ENCODE assay signal across 13 mouse cellular contexts in genomic region chr4:82310924-82311734, GRCm38 (mm10).
A peak's percentile ranks its signal among the peaks of the same experiment; 100 is the strongest.
DNase-seq lines count a peak whose midpoint lies in the region; ATAC-seq and TF ChIP-seq lines count a peak whose summit lies in the region.
"Had no signal": no experiment of that assay in that cellular context is flagged by ENCODE, and none has a peak within 500 bp of the region (broad histone marks: within the 10 kb centered on the region; RNA-seq: fewer than 3 reads in every experiment).

No protein-coding gene starts in this region.

- no peak overlapping the region for H3K9ac ChIP-seq in heart, embryonic 12.5 days
- H3K9ac ChIP-seq in embryonic facial prominence, embryonic 15.5 days, result no peak overlapping the region
- H3K9ac ChIP-seq: forebrain, embryonic 13.5 days; liver, embryonic 15.5 days had no signal

- H3K4me2 ChIP-seq in heart, embryonic 12.5 days, result peak overlapping the region; percentile 34
- H3K4me2 ChIP-seq in embryonic facial prominence, embryonic 15.5 days (replicated peaks), result no peak overlapping the region
- H3K4me2 ChIP-seq: forebrain, embryonic 13.5 days; liver, embryonic 15.5 days had no signal

- H3K36me3 ChIP-seq in heart, embryonic 12.5 days, result peaks cover 37% of the 10 kb centered on the region
- peaks cover 29% of the 10 kb centered on the region for H3K36me3 ChIP-seq in embryonic facial prominence, embryonic 15.5 days
- H3K36me3 ChIP-seq: liver, embryonic 15.5 days had no signal

- no peaks in the 10 kb centered on the region for H3K9me3 ChIP-seq in heart, embryonic 12.5 days (replicated peaks)
- no peaks in the 10 kb centered on the region for H3K9me3 ChIP-seq in embryonic facial prominence, embryonic 15.5 days (replicated peaks)
- H3K9me3 ChIP-seq: forebrain, embryonic 13.5 days; liver, embryonic 15.5 days had no signal

- H3K27ac ChIP-seq in heart, embryonic 12.5 days (ENCODE audit: poor library complexity, severe bottlenecking), result peak overlapping the region; percentile 78
- peak overlapping the region; percentile 15; the same call in 1 of the 2 replicates for H3K27ac ChIP-seq in layer of hippocampus, adult 2 months
- H3K27ac ChIP-seq in embryonic facial prominence, embryonic 15.5 days (replicated peaks), result peak overlapping the region; percentile 52; the same call in 1 of the 2 replicates
- H3K27ac ChIP-seq: forebrain, embryonic 13.5 days; liver, embryonic 15.5 days had no signal

- 47% methylated on average over 11 of the region's 11 CpGs for WGBS in heart, embryonic 12.5 days
- 48% methylated on average over 11 of the region's 11 CpGs for WGBS in embryonic facial prominence, embryonic 15.5 days

- DNase-seq in heart, postnatal 25 days (ENCODE audit: low spot score), result no peak
- DNase-seq in layer of hippocampus, adult 2 months (ENCODE audit: low spot score in 2 of 2), result no peak
- no peak for DNase-seq in layer of hippocampus, adult 8-10 months (ENCODE audit: low spot score in 2 of 2)
- DNase-seq in adrenal gland, adult 8-10 months, result no peak
- no peak for DNase-seq in urinary bladder, postnatal 25 days (ENCODE audit: low spot score)
- DNase-seq: adrenal gland, adult 2 months; cerebellum, adult 9-10 months; right cerebral cortex, adult 18-20 months had no signal

- H3K27me3 ChIP-seq in heart, embryonic 12.5 days (replicated peaks), result no peaks in the 10 kb centered on the region
- no peaks in the 10 kb centered on the region for H3K27me3 ChIP-seq in embryonic facial prominence, embryonic 15.5 days
- H3K27me3 ChIP-seq: forebrain, embryonic 13.5 days; liver, embryonic 15.5 days had no signal

- TF ChIP-seq CTCF in layer of hippocampus, adult 2 months (conservative IDR thresholded peaks at IDR 0.05), result no peak

- peaks cover 38% of the 10 kb centered on the region for H3K4me1 ChIP-seq in heart, embryonic 12.5 days (replicated peaks)
- peaks cover 24% of the 10 kb centered on the region for H3K4me1 ChIP-seq in embryonic facial prominence, embryonic 15.5 days
- H3K4me1 ChIP-seq: liver, embryonic 15.5 days had no signal

- no peak for ATAC-seq in heart, embryonic 12.5 days (ENCODE audit: insufficient number of reproducible peaks, low FRiP score)
- ATAC-seq in embryonic facial prominence, embryonic 15.5 days (ENCODE audit: insufficient number of reproducible peaks, low FRiP score, low TSS enrichment, low read depth), result no peak
- ATAC-seq in megakaryocyte-erythroid progenitor cell, adult 5-6 weeks (replicated peaks; ENCODE audit: low FRiP score, low TSS enrichment, poor library complexity, severe bottlenecking), result peak; percentile 62; the same call in 1 of the 2 replicates

- H3K4me3 ChIP-seq in heart, embryonic 12.5 days, result no peak overlapping the region
- H3K4me3 ChIP-seq in layer of hippocampus, adult 2 months, result no peak overlapping the region
- no peak overlapping the region for H3K4me3 ChIP-seq in embryonic facial prominence, embryonic 15.5 days (replicated peaks)
- H3K4me3 ChIP-seq: forebrain, embryonic 13.5 days; liver, embryonic 15.5 days had no signal

- intact Hi-C loops in heart, postnatal 25 days (cut with DNase I), result loop anchor here (5.0 to 10.0 kb wide), 2 partner anchors 191 to 736 kb away; no protein-coding TSS in a partner anchor

Comparison
In these comparisons a context has a peak if more than half of its experiments do, and no peak if none do; other contexts are left out.
1. H3K27ac ChIP-seq: peak in every context shown above with its lines; median percentile 78 in heart, embryonic 12.5 days; 52 in embryonic facial prominence, embryonic 15.5 days; 15 in layer of hippocampus, adult 2 months.